Mouse (Mus musculus): ENCODE measurements at regions not wholly inside any gene's neighbourhood (a gene's known extent, or its start where the extent isn't known, plus 50 kb on each side); places are given as distances from the start of the nearest gene placed in this dataset.
"Not testable (repeated sequence)": the region's sequence is repeated elsewhere in the genome, so short reads cannot be mapped to it uniquely, and the experiment has no call there.

DNA sequence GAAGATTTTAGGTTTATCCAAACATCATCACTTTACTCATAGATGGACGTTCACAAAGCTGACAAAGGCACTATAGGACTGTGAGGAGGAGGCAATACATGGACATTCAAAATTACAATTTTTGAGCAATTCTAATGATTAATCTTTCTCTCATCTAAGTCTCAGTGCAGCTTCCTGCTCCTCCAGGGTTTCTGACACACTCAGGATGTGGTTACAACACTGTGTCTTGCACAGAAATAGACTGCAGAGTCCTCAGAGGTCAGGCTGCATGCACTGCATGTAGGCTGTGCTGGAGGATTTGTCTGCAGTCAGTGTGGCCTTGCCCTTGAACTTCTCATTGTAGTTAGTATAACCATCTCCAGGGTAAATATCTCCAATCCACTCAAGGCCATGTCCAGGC lies 257.2 kb upstream of the Zfp386 start:
- not testable (repeated sequence) for TF ChIP-seq ZNF384 (IDR thresholded peaks at IDR 0.05; ENCODE audit: low read depth, low read length); ZC3H11A (IDR thresholded peaks at IDR 0.05; ENCODE audit: borderline replicate concordance, low read depth, low read length); CHD2 (IDR thresholded peaks at IDR 0.05; ENCODE audit: low read depth, low read length); HCFC1 (IDR thresholded peaks at IDR 0.05; ENCODE audit: borderline replicate concordance, insufficient read depth, low read length); MAFK (IDR thresholded peaks at IDR 0.05; ENCODE audit: insufficient read depth, low read depth, low read length)

All from ES-E14 (cell line).